Mouse (Mus musculus) liver, adult 2 months (tissue): ENCODE results near the gene Mon2.

Source experiments
- CTCF ChIP-seq: fragments of 200-500 bp; IDR thresholded peaks from 2 replicates; pipeline ENCODE4 v1.5.1; 2011; ENCODE audit warnings: low read depth, low read length, control low read depth
- POLR2A ChIP-seq: fragments of 200-500 bp; IDR thresholded peaks from 2 replicates; pipeline ENCODE4 v1.6.1; 2011; ENCODE audit warnings: low read length, control low read depth; ENCODE audit not compliant: insufficient read depth; ENCODE audit errors: extremely low read depth

DNA sequence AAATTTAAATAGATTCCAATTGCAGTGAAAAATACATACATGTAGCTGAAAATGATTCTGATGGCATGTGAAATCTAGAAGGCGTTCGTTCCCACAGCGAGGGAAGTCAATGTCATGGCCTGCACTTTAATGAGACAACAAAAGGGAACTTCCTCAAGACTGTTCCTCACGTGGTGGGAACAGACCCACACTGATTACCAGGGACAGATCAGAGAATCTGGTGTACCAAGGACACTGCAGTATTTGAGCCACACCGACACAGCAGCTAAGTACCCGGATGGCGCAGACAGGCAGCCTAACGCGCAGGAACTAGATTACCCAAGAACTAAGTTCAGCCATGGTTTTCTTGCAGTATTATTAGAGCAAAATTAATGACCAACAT, 36.5 kb upstream of the Mon2 start:
- TF ChIP-seq POLR2A (no peak), CTCF (no peak)
